Mouse (Mus musculus): ENCODE measurements around the gene Gnaz. TPM values are rescaled to one million over a fixed set of nuclear protein-coding genes. Genes with fewer than 3 reads are reported as not detected.

The Gnaz gene
- polyA plus RNA-seq, 1 experiment from 2014 or later: 9.6 TPM

GRCm38 (mm10) chr10:75058761-75059395 is 91.9 kb downstream of the Gnaz start:
- Histone ChIP-seq H3K36me3 (no peaks in the 10 kb centered on the region), H3K27me3 (replicated peaks) (peaks cover 50% of the 10 kb centered on the region), H3K4me2 (peak overlapping the region; percentile 88), H3K27ac (0 out of 2 replicates have a peak overlapping the region, but pooled peaks have one; percentile 7), H3K9ac (no peak overlapping the region), H3K4me1 (peaks cover 84% of the 10 kb centered on the region), H3K9me3 (replicated peaks) (no peaks in the 10 kb centered on the region), H3K4me3 (no peak overlapping the region)
- no peak for ATAC-seq
- WGBS (ENCODE audit: insufficient replicate concordance): 47% methylated on average over 9 of the region's 9 CpGs

GRCm38 (mm10) chr10:75059396-75059795 is 92.4 kb downstream of the Gnaz start:
- no peak for ATAC-seq
- Histone ChIP-seq H3K9me3 (replicated peaks) (no peaks in the 10 kb centered on the region), H3K4me3 (peak overlapping the region; percentile 72), H3K4me2 (peak overlapping the region; percentile 88), H3K27ac (peak overlapping the region; percentile 68), H3K27me3 (replicated peaks) (peaks cover 51% of the 10 kb centered on the region), H3K4me1 (peaks cover 85% of the 10 kb centered on the region), H3K9ac (no peak overlapping the region), H3K36me3 (peaks cover under 1% of the 10 kb centered on the region; the same call in 1 of the 2 replicates)
- 1% methylated on average over 11 of the region's 11 CpGs for WGBS (ENCODE audit: insufficient replicate concordance)

GRCm38 (mm10) chr10:75060217-75060842 is 93.4 kb downstream of the Gnaz start, which contains the start of gene Bcr:
Gene Bcr, plus strand, starts transcription at chr10:75060592.
- Histone ChIP-seq H3K9ac (peak within 1 kb of the TSS; percentile 71), H3K4me2 (peak within 1 kb of the TSS; percentile 88), H3K27ac (peak within 1 kb of the TSS; percentile 68), H3K9me3 (replicated peaks) (no peaks in the 10 kb centered on the region), H3K27me3 (replicated peaks) (peaks cover 51% of the 10 kb centered on the region), H3K4me3 (peak within 1 kb of the TSS; percentile 72), H3K36me3 (peaks cover 5% of the 10 kb centered on the region; the same call in 1 of the 2 replicates), H3K4me1 (peaks cover 83% of the 10 kb centered on the region)
- ATAC-seq: peak; percentile 68
- WGBS (ENCODE audit: insufficient replicate concordance): under 1% methylated on average over 60 of the region's 73 CpGs

- H3K27ac ChIP-seq: peak overlapping the region; percentile 68
- H3K27me3 ChIP-seq (replicated peaks): peaks cover 51% of the 10 kb centered on the region
- H3K4me2 ChIP-seq: peak overlapping the region; percentile 88
- H3K9ac ChIP-seq: peak overlapping the region; percentile 71
- H3K4me3 ChIP-seq: peak overlapping the region; percentile 72
- peak; percentile 2; the same call in 1 of the 2 replicates for ATAC-seq
- peaks cover 83% of the 10 kb centered on the region for H3K4me1 ChIP-seq
- peaks cover 5% of the 10 kb centered on the region; the same call in 1 of the 2 replicates for H3K36me3 ChIP-seq
- WGBS (ENCODE audit: insufficient replicate concordance): 1% methylated on average over 48 of the region's 48 CpGs
- no peaks in the 10 kb centered on the region for H3K9me3 ChIP-seq (replicated peaks)
These were observed 93.9 kb downstream of the Gnaz start for GRCm38 (mm10) chr10:75060843-75061235.

- WGBS (ENCODE audit: insufficient replicate concordance): 4% methylated on average over 71 of the region's 71 CpGs
- no peak for ATAC-seq
- Histone ChIP-seq H3K4me3 (peak overlapping the region; percentile 72), H3K9ac (peak overlapping the region; percentile 71), H3K9me3 (replicated peaks) (no peaks in the 10 kb centered on the region), H3K4me1 (peaks cover 76% of the 10 kb centered on the region), H3K27me3 (replicated peaks) (peaks cover 51% of the 10 kb centered on the region), H3K27ac (no peak overlapping the region), H3K36me3 (peaks cover 5% of the 10 kb centered on the region; the same call in 1 of the 2 replicates), H3K4me2 (peak overlapping the region; percentile 88)
These were observed 94.6 kb downstream of the Gnaz start for GRCm38 (mm10) chr10:75061341-75062188.

GRCm38 (mm10) chr10:75062189-75062561 is 95.2 kb downstream of the Gnaz start:
- H3K4me3 ChIP-seq: peak overlapping the region; percentile 72
- peak overlapping the region; percentile 88 for H3K4me2 ChIP-seq
- H3K4me1 ChIP-seq: peaks cover 70% of the 10 kb centered on the region
- H3K9ac ChIP-seq: peak overlapping the region; percentile 71
- no peaks in the 10 kb centered on the region for H3K9me3 ChIP-seq (replicated peaks)
- peaks cover 51% of the 10 kb centered on the region for H3K27me3 ChIP-seq (replicated peaks)
- peaks cover 5% of the 10 kb centered on the region; the same call in 1 of the 2 replicates for H3K36me3 ChIP-seq
- no peak overlapping the region for H3K27ac ChIP-seq
- no peak for ATAC-seq
- 11% methylated on average over 6 of the region's 6 CpGs for WGBS (ENCODE audit: insufficient replicate concordance)

- Histone ChIP-seq H3K27ac (no peak overlapping the region), H3K9me3 (replicated peaks) (no peaks in the 10 kb centered on the region), H3K9ac (no peak overlapping the region), H3K4me1 (peaks cover 69% of the 10 kb centered on the region), H3K4me2 (peak overlapping the region; percentile 88), H3K36me3 (peaks cover 5% of the 10 kb centered on the region; the same call in 1 of the 2 replicates), H3K27me3 (replicated peaks) (peaks cover 51% of the 10 kb centered on the region), H3K4me3 (peak overlapping the region; percentile 72)
- no peak for ATAC-seq
- 28% methylated on average over 6 of the region's 6 CpGs for WGBS (ENCODE audit: insufficient replicate concordance)
These were observed 95.6 kb downstream of the Gnaz start for GRCm38 (mm10) chr10:75062621-75063020.

- H3K27ac ChIP-seq: no peak overlapping the region
- H3K36me3 ChIP-seq: peaks cover 5% of the 10 kb centered on the region; the same call in 1 of the 2 replicates
- H3K4me1 ChIP-seq: peaks cover 75% of the 10 kb centered on the region
- peak overlapping the region; percentile 72; the same call in 1 of the 2 replicates for H3K4me3 ChIP-seq
- no peaks in the 10 kb centered on the region for H3K9me3 ChIP-seq (replicated peaks)
- WGBS (ENCODE audit: insufficient replicate concordance): 51% methylated on average over 12 of the region's 12 CpGs
- peaks cover 51% of the 10 kb centered on the region for H3K27me3 ChIP-seq (replicated peaks)
- H3K4me2 ChIP-seq: peak overlapping the region; percentile 88
- H3K9ac ChIP-seq: no peak overlapping the region
- ATAC-seq: no peak
These were observed 96.5 kb downstream of the Gnaz start for GRCm38 (mm10) chr10:75063301-75063965.

- WGBS (ENCODE audit: insufficient replicate concordance): 61% methylated on average over 6 of the region's 6 CpGs
- Histone ChIP-seq H3K4me2 (no peak overlapping the region), H3K36me3 (peaks cover 5% of the 10 kb centered on the region; the same call in 1 of the 2 replicates), H3K27me3 (replicated peaks) (peaks cover 33% of the 10 kb centered on the region), H3K27ac (no peak overlapping the region), H3K4me1 (peaks cover 75% of the 10 kb centered on the region), H3K9ac (no peak overlapping the region), H3K9me3 (replicated peaks) (no peaks in the 10 kb centered on the region), H3K4me3 (no peak overlapping the region)
- no peak for ATAC-seq
These were observed 98.7 kb downstream of the Gnaz start for GRCm38 (mm10) chr10:75065691-75066090.
